Mouse (Mus musculus) kidney, postnatal 36 days (tissue): ENCODE measurements at regions not wholly inside any gene's neighbourhood (a gene's known extent, or its start where the extent isn't known, plus 50 kb on each side); places are given as distances from the start of the nearest gene placed in this dataset.
A peak's percentile ranks its signal among the peaks of the same experiment; 100 is the strongest.

Experiments
- DNase-seq, 2 experiments: peaks; one replicate each; pipeline ENCODE4 v3.0.0; 2021 to 2022; ENCODE audit warnings: mixed read lengths in 2 of 2

DNA sequence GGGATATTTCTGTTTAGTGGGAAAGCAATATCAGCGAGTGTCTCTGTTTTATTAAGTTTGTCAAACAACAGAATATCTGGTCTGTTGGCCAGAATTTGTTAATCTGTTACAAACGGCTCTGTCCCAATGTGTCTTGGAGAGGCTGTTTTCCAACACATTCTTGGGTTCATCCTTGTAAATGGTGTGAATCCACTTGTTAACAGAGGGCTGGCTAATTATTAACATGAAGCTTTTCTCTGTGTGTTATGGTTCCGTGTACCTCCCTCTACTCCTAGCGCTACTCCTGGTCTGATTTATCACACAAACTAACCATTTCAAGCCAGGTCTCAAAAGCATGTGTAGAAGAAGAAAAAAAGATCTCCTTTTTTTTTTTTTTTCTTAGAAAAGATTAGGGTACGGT is 60.4 kb downstream of the Pou3f3 start:
- peak in 1 of 2 experiments; percentile 80 for DNase-seq

DNA sequence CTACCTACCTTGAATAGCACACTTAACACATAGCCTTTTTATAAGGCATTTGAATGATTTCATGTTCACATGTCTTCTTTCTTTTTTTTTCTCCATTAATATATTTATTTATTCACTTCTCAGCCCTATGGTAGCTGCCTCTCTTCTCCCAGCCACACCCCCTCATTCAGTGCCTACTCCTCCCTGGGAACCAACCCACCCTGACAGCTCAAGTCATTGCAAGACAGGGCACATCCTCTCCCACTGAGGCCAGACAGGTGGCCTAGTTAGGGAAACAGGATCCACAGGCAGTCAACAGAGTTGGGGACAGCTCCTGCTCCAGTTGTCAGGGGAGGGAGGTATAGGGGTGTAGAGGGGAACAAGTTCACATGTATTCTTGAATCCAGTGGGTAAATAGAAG is 60.9 kb downstream of the Pou3f3 start:
- DNase-seq: no peak

DNA sequence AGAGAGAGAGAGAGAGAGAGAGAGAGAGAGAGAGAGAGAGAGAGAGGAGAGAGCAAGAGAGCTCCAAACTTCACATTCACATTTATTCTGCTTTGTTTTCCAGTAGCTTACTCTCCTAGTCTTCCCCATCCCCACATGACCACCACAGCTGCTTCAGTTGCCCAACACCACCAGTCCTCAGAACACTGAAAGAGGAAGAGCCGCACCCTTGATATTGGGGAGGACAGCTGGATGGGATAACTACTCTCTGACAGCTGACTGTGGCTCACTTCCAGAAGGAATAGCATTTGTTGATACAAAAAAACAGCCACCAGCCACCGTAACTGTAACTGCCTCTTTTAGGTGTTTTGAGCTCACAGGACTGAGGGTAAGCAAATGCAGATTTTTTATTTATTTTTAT is 67.9 kb downstream of the Pou3f3 start:
- no peak for DNase-seq

DNA sequence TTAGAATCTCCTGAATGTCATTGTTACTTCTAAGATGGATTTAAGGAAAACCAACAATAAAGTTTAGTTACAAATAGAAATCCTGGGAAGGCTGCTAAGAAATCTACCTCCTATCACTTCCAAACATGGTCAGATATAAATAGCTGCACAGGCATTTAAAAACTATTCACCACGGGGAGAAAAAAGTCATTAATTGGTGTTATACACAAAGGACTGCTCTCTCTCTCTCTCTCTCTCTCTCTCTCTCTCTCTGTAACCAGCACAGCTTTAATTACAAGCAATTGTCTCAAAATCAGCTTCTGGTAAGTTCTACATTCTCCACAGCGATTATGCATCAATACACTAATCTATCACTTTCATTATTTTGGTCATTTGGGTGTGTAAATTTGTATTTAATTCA is 68.5 kb downstream of the Pou3f3 start:
- DNase-seq: no peak

DNA sequence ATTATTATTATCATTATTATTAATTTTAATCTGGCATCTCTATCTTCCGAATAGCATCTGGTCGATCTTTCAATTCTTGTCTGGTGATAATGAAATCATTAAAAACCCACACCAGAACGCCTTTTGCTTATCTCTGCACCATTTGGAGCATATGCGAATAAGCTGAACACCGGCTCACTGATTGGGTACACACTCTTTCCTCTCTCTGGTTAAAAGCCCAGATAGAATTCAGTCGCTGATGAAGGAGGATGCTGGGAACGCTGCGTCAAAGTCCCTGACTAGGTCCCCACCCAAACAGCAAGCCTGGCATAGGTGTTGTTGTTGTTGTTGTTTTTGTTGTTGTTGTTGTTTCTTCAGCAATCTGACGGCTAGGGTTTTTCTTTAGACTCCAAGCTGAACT is 74.5 kb downstream of the Pou3f3 start:
- no peak for DNase-seq

DNA sequence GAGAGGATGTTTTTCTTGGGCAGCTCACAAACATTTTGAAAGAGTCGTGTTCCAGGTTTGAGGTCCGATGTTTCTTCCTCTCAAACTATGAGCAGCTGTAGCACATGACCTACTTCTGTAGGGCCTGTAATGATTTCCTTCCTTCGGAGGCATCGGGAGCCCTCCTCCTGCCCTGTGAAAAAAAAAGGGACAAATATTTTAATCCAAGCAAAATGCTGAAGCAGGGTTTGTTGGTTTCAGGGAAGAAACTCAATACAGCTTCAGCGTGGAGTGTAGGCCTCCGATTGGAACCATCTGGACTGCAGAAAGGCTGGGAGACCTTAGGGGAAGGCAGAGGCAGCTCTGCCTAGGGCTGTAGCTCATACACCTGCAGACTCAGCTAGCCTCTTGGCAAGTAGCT is 76.4 kb downstream of the Pou3f3 start:
- no peak for DNase-seq

DNA sequence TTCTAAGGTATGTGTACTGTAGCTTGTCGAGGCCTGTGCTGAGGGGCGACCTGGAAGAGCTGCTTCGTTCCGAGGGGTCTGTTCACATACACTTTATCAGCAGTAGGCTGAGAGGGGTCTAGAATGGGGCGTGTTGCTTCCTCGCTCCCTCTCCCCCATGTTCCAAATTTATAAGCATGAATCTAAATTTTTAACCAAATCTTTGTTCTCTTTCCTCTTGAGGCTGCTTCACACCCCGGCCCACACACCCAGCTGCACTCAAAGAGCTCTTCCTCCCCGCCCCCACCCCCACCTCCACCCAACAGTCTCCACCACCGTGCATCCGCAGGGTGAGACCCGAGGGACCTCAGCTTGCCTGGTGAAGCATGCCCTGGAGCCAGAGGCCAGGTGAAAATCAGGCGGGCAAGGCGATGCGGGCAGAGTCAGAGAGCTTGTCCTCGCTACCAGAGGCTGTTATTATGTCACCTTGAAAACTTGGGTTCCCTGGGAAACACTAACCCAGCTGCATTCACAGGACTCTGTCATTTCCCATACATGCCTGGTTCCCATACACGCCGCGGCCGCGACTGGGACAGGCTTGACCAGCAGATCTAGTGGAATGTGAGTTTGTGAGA is 77.1 kb upstream of the Mrps9 start:
- DNase-seq: peak; percentile 54 to 58

DNA sequence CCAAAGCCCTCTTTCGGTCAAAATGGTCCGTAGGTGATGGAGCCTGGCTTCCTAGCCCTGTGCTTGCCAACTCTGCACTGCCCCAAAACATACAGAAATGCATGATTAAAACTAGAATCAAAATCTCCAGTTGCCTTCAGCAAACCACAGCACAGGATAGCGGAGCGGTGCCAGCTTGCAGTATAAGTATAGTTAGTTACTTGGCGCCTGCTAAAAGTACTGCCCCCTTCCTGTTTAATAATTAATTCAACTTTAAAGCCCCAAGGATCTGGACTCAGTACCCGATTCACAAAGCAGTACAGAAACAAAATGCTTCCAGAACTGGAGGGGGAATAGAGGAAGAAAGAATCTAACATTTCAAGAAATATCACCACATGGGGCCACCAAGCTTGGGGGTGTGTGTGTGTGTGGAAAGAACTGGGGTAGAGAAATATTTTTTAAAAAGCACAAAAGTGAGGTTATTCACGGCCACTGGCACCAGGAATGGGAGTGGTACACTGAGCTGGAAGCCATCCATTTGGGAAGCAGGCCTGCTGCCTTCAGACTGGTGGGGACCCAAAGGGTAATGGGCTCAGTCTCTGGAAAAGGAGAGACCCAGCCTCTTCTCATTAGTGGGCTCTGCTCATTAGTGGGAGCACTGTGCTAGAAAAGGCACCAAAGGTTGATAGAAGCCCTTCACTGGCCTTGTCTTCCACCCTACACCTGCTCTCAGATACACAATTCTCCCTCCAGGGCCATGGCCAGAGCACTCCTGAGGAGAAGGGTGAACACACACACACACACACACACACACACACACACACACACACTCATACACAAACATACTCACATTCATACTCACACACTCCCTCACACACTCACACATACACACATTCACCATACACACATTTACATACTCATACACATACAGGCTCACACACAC is 75.8 kb upstream of the Mrps9 start:
- DNase-seq: peak; percentile 72 to 77

DNA sequence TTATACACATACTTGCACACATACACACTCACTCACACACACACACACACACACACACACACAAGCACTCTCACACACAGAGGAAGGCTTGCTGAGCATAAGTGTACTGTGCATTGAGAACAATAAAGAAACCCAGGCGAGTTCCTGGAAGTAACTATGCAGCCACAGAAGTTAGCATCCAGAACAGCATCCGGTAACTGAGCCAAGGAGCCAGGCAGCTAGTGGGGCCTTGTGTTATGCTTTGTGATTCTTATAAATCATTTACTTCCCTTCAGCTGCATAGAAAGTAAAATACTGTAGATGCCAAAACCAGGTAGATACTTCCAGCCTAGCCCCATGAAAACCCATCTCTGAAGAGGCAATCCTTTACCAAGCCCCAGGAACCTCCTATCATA is 75.1 kb upstream of the Mrps9 start:
- peak; percentile 41 to 51 for DNase-seq

DNA sequence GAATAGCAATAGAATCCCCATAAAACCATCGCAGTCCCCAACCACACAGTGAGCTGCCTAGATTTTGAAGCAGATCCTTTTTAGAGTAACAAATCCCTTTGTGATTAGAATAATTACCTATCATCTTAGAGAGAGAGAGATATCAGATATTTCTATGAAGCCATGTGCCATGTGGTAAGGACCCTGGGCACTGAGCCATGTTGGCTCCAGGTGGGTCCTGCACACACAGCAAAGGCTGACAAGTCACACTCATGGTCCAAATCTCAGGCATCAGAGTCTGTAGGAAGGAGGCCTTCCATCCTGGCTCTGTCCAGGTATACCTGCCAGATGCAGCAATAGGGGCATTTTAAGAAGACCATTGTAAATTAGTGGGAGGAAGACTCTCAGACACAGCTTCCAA is 73.6 kb upstream of the Mrps9 start:
- DNase-seq: no peak

DNA sequence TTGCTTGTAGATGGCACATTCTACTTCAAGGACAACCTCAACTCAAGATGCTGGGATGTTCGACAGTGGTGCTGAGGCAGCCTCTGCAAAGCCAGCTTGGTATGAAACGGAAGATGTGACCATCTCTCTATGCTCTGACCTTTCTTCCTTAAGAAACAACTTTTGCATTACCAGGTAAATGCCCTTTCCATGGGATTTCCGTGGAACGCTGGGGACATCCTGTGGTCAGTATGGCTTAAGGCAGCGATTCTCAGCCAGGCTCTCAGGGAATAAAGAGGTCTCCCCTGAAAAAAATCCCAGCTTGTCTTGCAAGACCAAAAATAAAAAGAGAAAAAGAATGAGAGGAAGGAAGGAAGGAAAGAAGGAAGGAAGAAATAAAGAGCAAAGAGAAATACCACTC is 71.3 kb upstream of the Mrps9 start:
- peak; percentile 66 to 76 for DNase-seq

DNA sequence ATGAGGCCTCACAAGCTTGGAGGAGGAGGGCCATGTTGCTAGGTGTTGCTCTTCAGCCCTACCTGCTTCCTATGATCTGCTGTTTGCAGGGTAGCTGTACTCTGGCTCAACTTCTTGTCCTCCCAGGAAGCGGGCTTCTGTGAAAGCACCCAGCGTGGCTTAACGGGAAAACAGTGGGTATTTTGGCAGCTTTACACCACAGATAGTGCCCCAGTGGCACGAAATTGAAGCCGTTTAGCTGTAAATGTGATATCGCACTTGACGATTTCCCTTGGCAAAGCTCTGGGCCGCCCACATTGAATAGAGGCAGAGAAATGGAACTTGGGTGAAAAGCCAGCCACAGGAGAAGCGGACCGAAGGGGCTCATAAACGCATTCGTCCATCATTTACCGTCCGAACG is 70.8 kb upstream of the Mrps9 start:
- no peak for DNase-seq

DNA sequence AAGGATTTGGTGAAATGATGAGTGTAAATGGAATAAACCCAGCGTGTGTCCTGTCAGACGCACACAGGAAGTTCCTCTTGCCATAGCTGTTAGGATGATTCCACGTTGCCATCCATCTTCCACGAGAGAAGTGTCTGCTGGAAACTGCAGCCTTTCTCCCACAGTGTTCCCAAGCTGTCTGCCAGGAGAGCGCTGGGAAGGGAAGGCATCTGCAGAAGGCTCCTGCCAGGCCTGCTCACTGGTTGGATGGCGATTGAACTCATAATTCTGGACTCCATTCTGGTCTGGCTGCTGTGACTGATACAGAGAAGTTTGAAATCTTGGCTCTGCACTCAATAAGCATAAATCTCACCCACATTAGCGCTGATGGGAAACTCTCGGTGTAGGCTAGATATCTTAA is 69.5 kb upstream of the Mrps9 start:
- no peak for DNase-seq

DNA sequence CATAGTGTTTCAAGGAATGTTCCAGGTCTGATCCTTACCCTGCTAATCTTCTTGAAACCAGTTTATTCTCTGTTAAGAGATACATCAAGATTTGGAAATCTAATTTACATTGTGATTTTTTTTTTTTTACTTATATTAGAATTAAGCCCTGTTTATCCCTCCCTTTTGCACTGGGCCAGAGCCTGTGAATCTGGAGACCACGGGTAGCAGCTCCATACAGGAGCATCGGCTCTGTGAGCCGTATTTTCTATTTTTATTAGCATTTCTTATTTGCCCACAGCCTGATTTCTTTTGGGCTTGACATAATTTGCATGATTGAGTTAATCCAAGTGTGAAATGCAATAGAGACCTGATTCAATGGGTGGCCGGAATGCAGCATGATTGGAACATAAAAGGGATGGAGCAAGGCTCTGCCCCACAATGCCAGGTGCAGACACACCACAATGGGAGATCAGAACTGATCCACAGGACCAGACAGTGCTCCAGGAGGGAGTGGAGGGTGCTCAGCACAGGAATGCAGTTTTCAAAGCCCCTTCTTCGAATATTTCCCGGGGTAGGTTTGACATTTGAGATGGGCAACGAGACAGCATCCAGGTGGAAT is 67.9 kb upstream of the Mrps9 start:
- no peak for DNase-seq

DNA sequence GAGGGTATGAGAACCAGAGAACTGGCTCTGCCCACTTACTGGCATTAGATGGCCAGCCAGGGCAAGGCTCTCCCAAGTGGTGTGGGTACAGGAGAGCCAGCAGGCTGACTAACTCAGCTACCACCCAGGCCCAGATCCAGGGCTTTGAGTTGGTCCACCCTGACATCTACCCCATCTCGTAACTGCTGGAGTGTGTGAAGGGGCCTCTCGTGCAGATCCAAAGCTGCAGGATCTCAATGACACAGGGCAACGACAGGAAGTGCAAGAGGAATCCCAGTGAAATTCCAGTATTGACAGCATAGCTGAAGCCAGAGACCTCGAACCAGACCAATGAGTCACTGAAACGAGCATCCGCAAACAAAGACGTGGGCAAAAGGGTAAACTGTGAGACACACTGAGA is 63.8 kb upstream of the Mrps9 start:
- DNase-seq: no peak

DNA sequence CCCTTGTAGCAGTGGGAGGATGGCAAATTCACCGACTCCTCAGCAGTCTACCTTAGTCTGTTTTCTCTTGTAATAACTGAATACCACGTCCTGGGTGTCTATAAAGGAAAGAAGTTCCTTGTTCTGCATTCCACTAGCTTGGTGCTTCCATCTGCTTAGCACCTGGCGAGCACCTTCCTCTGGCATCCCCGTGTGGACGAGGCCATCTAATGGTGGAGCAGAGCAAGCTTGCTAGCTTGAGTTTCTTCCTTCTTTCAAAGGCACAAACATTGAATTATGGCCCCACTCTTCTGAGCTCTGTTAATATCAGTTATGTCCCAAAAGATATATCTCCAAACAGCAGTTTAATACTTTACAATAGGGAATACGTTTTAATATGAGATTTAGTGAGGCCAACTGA is 62.6 kb upstream of the Mrps9 start:
- DNase-seq: peak in 1 of 2 experiments; percentile 15
